In genomic region chr7:24955226-24955625, GRCm38 (mm10) we compare ENCODE assay signal across 10 mouse cellular contexts. TPM values are rescaled to one million over a fixed set of nuclear protein-coding genes. Genes with fewer than 3 reads are reported as not detected.
DNase-seq lines count a peak whose midpoint lies in the region; ATAC-seq and TF ChIP-seq lines count a peak whose summit lies in the region.
"Had no signal": no experiment of that assay in that cellular context is flagged by ENCODE, and none has a peak within 500 bp of the region (broad histone marks: within the 10 kb centered on the region; RNA-seq: fewer than 3 reads in every experiment).

No protein-coding gene starts in this region.

- peak; percentile 25 to 32 for DNase-seq in kidney, postnatal 4 days
- no peak for DNase-seq in kidney, adult 8-10 months
- DNase-seq in forebrain, embryonic 10.5 days (ENCODE audit: extremely low spot score, low spot score) = no peak
- DNase-seq in left cerebral cortex, adult 11 months (ENCODE audit: low spot score) = no peak
- DNase-seq in embryo, embryonic 11 days = no peak
- no peak for DNase-seq in cerebellum, postnatal 25 days
- DNase-seq: gastrocnemius, postnatal 14 days had no signal

- TF ChIP-seq CTCF in intestine, postnatal 0 days (IDR thresholded peaks at IDR 0.05; ENCODE audit: low read depth) = no peak

- peaks cover 37% of the 10 kb centered on the region for H3K4me1 ChIP-seq in forebrain, embryonic 10.5 days
- peaks cover 5% of the 10 kb centered on the region; the same call in 1 of the 2 replicates for H3K4me1 ChIP-seq in intestine, postnatal 0 days (replicated peaks; ENCODE audit: control insufficient read depth, insufficient read depth, low read length)
- peaks cover 42% of the 10 kb centered on the region for H3K4me1 ChIP-seq in neural tube, embryonic 13.5 days (replicated peaks)

- H3K27ac ChIP-seq in forebrain, embryonic 10.5 days = no peak overlapping the region
- H3K27ac ChIP-seq in intestine, postnatal 0 days (ENCODE audit: low read depth, low read length) = no peak overlapping the region
- H3K27ac ChIP-seq in neural tube, embryonic 13.5 days (replicated peaks) = no peak overlapping the region
- H3K27ac ChIP-seq: liver, embryonic 15.5 days had no signal

- H3K9ac ChIP-seq in intestine, postnatal 0 days (ENCODE audit: low read depth, low read length) = no peak overlapping the region
- H3K9ac ChIP-seq in neural tube, embryonic 13.5 days = peak overlapping the region; percentile 61
- H3K9ac ChIP-seq: liver, embryonic 15.5 days had no signal

- H3K9me3 ChIP-seq in forebrain, embryonic 10.5 days = no peaks in the 10 kb centered on the region
- H3K9me3 ChIP-seq in intestine, postnatal 0 days (ENCODE audit: control insufficient read depth) = no peaks in the 10 kb centered on the region
- H3K9me3 ChIP-seq in neural tube, embryonic 13.5 days = no peaks in the 10 kb centered on the region
- H3K9me3 ChIP-seq: liver, embryonic 15.5 days had no signal

- no peak for ATAC-seq in intestine, postnatal 0 days
- ATAC-seq in neural tube, embryonic 13.5 days (ENCODE audit: low read depth) = no peak

- H3K27me3 ChIP-seq in forebrain, embryonic 10.5 days (ENCODE audit: poor library complexity, severe bottlenecking) = peaks cover 73% of the 10 kb centered on the region
- peaks cover 53% of the 10 kb centered on the region for H3K27me3 ChIP-seq in intestine, postnatal 0 days (replicated peaks; ENCODE audit: control insufficient read depth, insufficient read depth, low read length)
- H3K27me3 ChIP-seq in neural tube, embryonic 13.5 days = peaks cover 69% of the 10 kb centered on the region

- peak overlapping the region; percentile 55 for H3K4me3 ChIP-seq in forebrain, embryonic 10.5 days
- H3K4me3 ChIP-seq in intestine, postnatal 0 days (ENCODE audit: low read depth, low read length) = peak overlapping the region; percentile 41
- peak overlapping the region; percentile 33 for H3K4me3 ChIP-seq in neural tube, embryonic 13.5 days

- H3K4me2 ChIP-seq in intestine, postnatal 0 days (replicated peaks; ENCODE audit: low read depth) = peak overlapping the region; percentile 66
- H3K4me2 ChIP-seq in neural tube, embryonic 13.5 days = peak overlapping the region; percentile 56

- WGBS in forebrain, embryonic 10.5 days = 2% methylated on average over 33 of the region's 33 CpGs
- 7% methylated on average over 13 of the region's 33 CpGs for WGBS in intestine, postnatal 0 days
- 2% methylated on average over 33 of the region's 33 CpGs for WGBS in neural tube, embryonic 13.5 days

- no peaks in the 10 kb centered on the region for H3K36me3 ChIP-seq in forebrain, embryonic 10.5 days (replicated peaks)
- no peaks in the 10 kb centered on the region for H3K36me3 ChIP-seq in intestine, postnatal 0 days (ENCODE audit: control insufficient read depth, insufficient read depth)
- H3K36me3 ChIP-seq in neural tube, embryonic 13.5 days = no peaks in the 10 kb centered on the region
- H3K36me3 ChIP-seq: liver, embryonic 15.5 days had no signal

RNA-seq across cellular contexts. Expression of gene Gm4881, which starts 10.9 kb away (rescaled TPM):
- not detected in 2 replicates for polyA plus RNA-seq in forebrain, embryonic 10.5 days (2016; fragmentation: Nextera tagmentation; extraction: Ambion mirVana)
- not detected in 2 replicates for polyA plus RNA-seq in intestine, postnatal 0 days (2015; fragmentation: Nextera tagmentation; extraction: Ambion mirVana)
- polyA plus RNA-seq in neural tube, embryonic 13.5 days (2015; fragmentation: Nextera tagmentation; extraction: Ambion mirVana) = 1.0 and 1.2 TPM in 2 replicates
- polyA plus RNA-seq: liver, embryonic 15.5 days had no signal

RNA-seq across cellular contexts. Expression of gene Rabac1, which starts 17.3 kb away (rescaled TPM):
- polyA plus RNA-seq in forebrain, embryonic 10.5 days (2016; fragmentation: Nextera tagmentation; extraction: Ambion mirVana) = 73.1 and 73.7 TPM in 2 replicates
- 127 and 129 TPM in 2 replicates for polyA plus RNA-seq in intestine, postnatal 0 days (2015; fragmentation: Nextera tagmentation; extraction: Ambion mirVana)
- 255 and 276 TPM in 2 replicates for polyA plus RNA-seq in neural tube, embryonic 13.5 days (2015; fragmentation: Nextera tagmentation; extraction: Ambion mirVana)

RNA-seq across cellular contexts. Expression of gene Atp1a3, which starts 50.5 kb away (rescaled TPM):
- 6.8 and 9.1 TPM in 2 replicates for polyA plus RNA-seq in forebrain, embryonic 10.5 days (2016; fragmentation: Nextera tagmentation; extraction: Ambion mirVana)
- polyA plus RNA-seq in intestine, postnatal 0 days (2015; fragmentation: Nextera tagmentation; extraction: Ambion mirVana) = 3.4 and 3.6 TPM in 2 replicates
- polyA plus RNA-seq in neural tube, embryonic 13.5 days (2015; fragmentation: Nextera tagmentation; extraction: Ambion mirVana) = 261 and 282 TPM in 2 replicates

RNA-seq across cellular contexts. Expression of gene Arhgef1, which starts 52.5 kb away (rescaled TPM):
- 58.2 and 59.2 TPM in 2 replicates for polyA plus RNA-seq in forebrain, embryonic 10.5 days (2016; fragmentation: Nextera tagmentation; extraction: Ambion mirVana)
- 32.6 and 35.9 TPM in 2 replicates for polyA plus RNA-seq in intestine, postnatal 0 days (2015; fragmentation: Nextera tagmentation; extraction: Ambion mirVana)
- 61.9 and 63.8 TPM in 2 replicates for polyA plus RNA-seq in neural tube, embryonic 13.5 days (2015; fragmentation: Nextera tagmentation; extraction: Ambion mirVana)

RNA-seq across cellular contexts. Expression of gene Cd79a, which starts 58.0 kb away (rescaled TPM):
- 0.25 and 0.55 TPM in 2 replicates for polyA plus RNA-seq in forebrain, embryonic 10.5 days (2016; fragmentation: Nextera tagmentation; extraction: Ambion mirVana)
- polyA plus RNA-seq in intestine, postnatal 0 days (2015; fragmentation: Nextera tagmentation; extraction: Ambion mirVana) = 0.23 and 0.26 TPM in 2 replicates
- polyA plus RNA-seq in neural tube, embryonic 13.5 days (2015; fragmentation: Nextera tagmentation; extraction: Ambion mirVana) = 0.31 and 0.33 TPM in 2 replicates

Comparison
In these comparisons a context has a peak if more than half of its experiments do, and no peak if none do; other contexts are left out.
1. DNase-seq: peak in kidney, postnatal 4 days (2 of 2); none in kidney, adult 8-10 months (0 of 2), forebrain, embryonic 10.5 days (single experiment), left cerebral cortex, adult 11 months (single experiment), embryo, embryonic 11 days (single experiment) and cerebellum, postnatal 25 days (0 of 2).
2. RNA of gene Atp1a3, which starts 50.5 kb away (polyA plus RNA-seq): 261 to 282 TPM in neural tube, embryonic 13.5 days; 6.8 to 9.1 TPM in forebrain, embryonic 10.5 days and 3.4 to 3.6 TPM in intestine, postnatal 0 days; every median in the first group is over 10 times any median in the second.
3. Peak in every context shown above with its lines, with median percentiles within 50 percentile points of each other: H3K4me3 ChIP-seq.